8 mouse cellular contexts compared by ENCODE assay signal in the genomic region with DNA sequence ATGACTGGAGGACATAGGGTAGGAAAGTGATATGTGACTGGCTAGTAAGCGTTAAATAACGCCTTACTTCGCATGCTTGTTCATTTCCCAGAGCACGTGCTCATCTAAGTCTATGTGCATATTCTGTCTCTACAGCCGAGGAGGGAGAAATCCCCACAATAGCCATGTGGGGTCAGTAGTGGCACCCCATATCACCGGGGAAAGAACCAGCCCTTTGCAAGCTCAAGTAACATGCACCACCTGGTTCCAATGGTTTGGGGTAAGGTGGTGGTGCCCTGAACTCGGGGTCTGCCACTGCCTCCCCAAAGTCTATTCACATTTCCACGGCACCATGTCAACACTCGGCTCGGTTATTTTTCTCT.
DNase-seq lines count a peak whose midpoint lies in the region; ATAC-seq and TF ChIP-seq lines count a peak whose summit lies in the region.

No protein-coding gene starts in this region.

- peak; percentile 72 for TF ChIP-seq CTCF in Patski (IDR thresholded peaks at IDR 0.05)
- TF ChIP-seq CTCF in lung, postnatal 0 days (IDR thresholded peaks at IDR 0.05), result peak; percentile 70

- no peak overlapping the region for H3K27ac ChIP-seq in intestine, embryonic 15.5 days
- H3K27ac ChIP-seq in intestine, embryonic 16.5 days (ENCODE audit: low read length), result no peak overlapping the region
- no peak overlapping the region for H3K27ac ChIP-seq in embryonic facial prominence, embryonic 10.5 days (replicated peaks)
- H3K27ac ChIP-seq in lung, postnatal 0 days (ENCODE audit: low read length), result no peak overlapping the region

- CTCF ChIA-PET in Patski (lab: Charles Lee), result interaction anchor here (1.0 to 3.0 kb wide), 8 partner anchors 8 to 82 kb away, joined by 3 to 10 read pairs (median 4); no protein-coding TSS in a partner anchor

- POLR2A ChIA-PET in Patski (lab: Charles Lee), result interaction anchor here (0.8 kb wide), 1 partner anchor 16 kb away, joined by 6 read pairs; no protein-coding TSS in a partner anchor

- no peak overlapping the region for H3K9ac ChIP-seq in intestine, embryonic 15.5 days
- H3K9ac ChIP-seq in intestine, embryonic 16.5 days (ENCODE audit: low read depth, low read length), result no peak overlapping the region
- no peak overlapping the region for H3K9ac ChIP-seq in lung, postnatal 0 days (replicated peaks; ENCODE audit: low read depth)

- H3K4me3 ChIP-seq in intestine, embryonic 15.5 days (replicated peaks), result no peak overlapping the region
- no peak overlapping the region for H3K4me3 ChIP-seq in intestine, embryonic 16.5 days (ENCODE audit: low read length)
- no peak overlapping the region for H3K4me3 ChIP-seq in embryonic facial prominence, embryonic 10.5 days
- H3K4me3 ChIP-seq in lung, postnatal 0 days (ENCODE audit: low read depth, low read length), result no peak overlapping the region

- H3K27me3 ChIP-seq in intestine, embryonic 15.5 days (replicated peaks), result no peaks in the 10 kb centered on the region
- no peaks in the 10 kb centered on the region for H3K27me3 ChIP-seq in intestine, embryonic 16.5 days (replicated peaks; ENCODE audit: control insufficient read depth, insufficient read depth, low read length)
- H3K27me3 ChIP-seq in Patski, result no peaks in the 10 kb centered on the region
- no peaks in the 10 kb centered on the region for H3K27me3 ChIP-seq in embryonic facial prominence, embryonic 10.5 days (replicated peaks; ENCODE audit: low read depth, poor library complexity, severe bottlenecking)
- no peaks in the 10 kb centered on the region for H3K27me3 ChIP-seq in lung, postnatal 0 days (replicated peaks; ENCODE audit: insufficient read depth, low read length)

- WGBS in intestine, embryonic 15.5 days, result 67% methylated on average over 10 of the region's 10 CpGs
- WGBS in intestine, embryonic 16.5 days, result 67% methylated on average over 10 of the region's 10 CpGs
- WGBS in embryonic facial prominence, embryonic 10.5 days, result 66% methylated on average over 10 of the region's 10 CpGs
- 63% methylated on average over 10 of the region's 10 CpGs for WGBS in lung, postnatal 0 days

- DNase-seq in 3T3-L1 (ENCODE audit: low read depth, low spot score) (peak; percentile 53), Patski (ENCODE audit: low read depth, low spot score) (no peak)
- DNase-seq in embryonic facial prominence, embryonic 10.5 days (ENCODE audit: low spot score), result peak; percentile 23
- DNase-seq in lung, postnatal 0 days (ENCODE audit: low spot score), result peak; percentile 35
- no peak for DNase-seq in right cerebral cortex, postnatal 36 days (ENCODE audit: low spot score in 2 of 2)

- no peak for TF ChIP-seq EP300 in lung, postnatal 0 days (IDR thresholded peaks at IDR 0.05)

- no peaks in the 10 kb centered on the region for H3K4me1 ChIP-seq in intestine, embryonic 15.5 days (replicated peaks)
- no peaks in the 10 kb centered on the region for H3K4me1 ChIP-seq in intestine, embryonic 16.5 days (ENCODE audit: control insufficient read depth, insufficient read depth, low read length)
- peaks cover 19% of the 10 kb centered on the region; the same call in 1 of the 2 replicates for H3K4me1 ChIP-seq in embryonic facial prominence, embryonic 10.5 days
- no peaks in the 10 kb centered on the region for H3K4me1 ChIP-seq in lung, postnatal 0 days (ENCODE audit: insufficient read depth, low read depth, low read length)

- no peaks in the 10 kb centered on the region for H3K9me3 ChIP-seq in intestine, embryonic 15.5 days
- no peaks in the 10 kb centered on the region for H3K9me3 ChIP-seq in intestine, embryonic 16.5 days (ENCODE audit: control insufficient read depth, low read length)
- H3K9me3 ChIP-seq in embryonic facial prominence, embryonic 10.5 days, result no peaks in the 10 kb centered on the region
- H3K9me3 ChIP-seq in lung, postnatal 0 days (ENCODE audit: low read length), result no peaks in the 10 kb centered on the region

- in situ Hi-C loops in Patski (cut with MboI; ENCODE audit: low pct_unique_long_range_greater_than_20kb), result loop anchor here (5.0 kb wide), 1 partner anchor 81 kb away; no protein-coding TSS in a partner anchor

- H3K36me3 ChIP-seq in intestine, embryonic 15.5 days, result 0 out of 2 replicates have a peak, but pooled peaks cover 3% of the 10 kb centered on the region
- peaks cover 3% of the 10 kb centered on the region; the same call in 1 of the 2 replicates for H3K36me3 ChIP-seq in intestine, embryonic 16.5 days (ENCODE audit: control insufficient read depth, insufficient read depth, low read length)
- peaks cover 27% of the 10 kb centered on the region for H3K36me3 ChIP-seq in embryonic facial prominence, embryonic 10.5 days (replicated peaks)
- no peaks in the 10 kb centered on the region for H3K36me3 ChIP-seq in lung, postnatal 0 days (ENCODE audit: insufficient read depth, low read length)

- no peak overlapping the region for H3K4me2 ChIP-seq in intestine, embryonic 15.5 days (replicated peaks)
- H3K4me2 ChIP-seq in intestine, embryonic 16.5 days (ENCODE audit: low read depth, low read length), result no peak overlapping the region
- H3K4me2 ChIP-seq in lung, postnatal 0 days (replicated peaks; ENCODE audit: low read depth, low read length), result no peak overlapping the region

- 0 out of 2 replicates have a peak, but pooled peaks have one; percentile 47 for ATAC-seq in intestine, embryonic 15.5 days
- ATAC-seq in intestine, embryonic 16.5 days, result no peak
- ATAC-seq in Patski, result no peak
- peak; percentile 47 for ATAC-seq in lung, postnatal 0 days
- no peak for ATAC-seq in erythroid progenitor cell, adult 5-6 weeks (replicated peaks; ENCODE audit: low FRiP score, poor library complexity, severe bottlenecking)

Comparison
In these comparisons a context has a peak if more than half of its experiments do, and no peak if none do; other contexts are left out.
1. ATAC-seq: peak in intestine, embryonic 15.5 days (single experiment) and lung, postnatal 0 days (single experiment); none in intestine, embryonic 16.5 days (single experiment), Patski (single experiment) and erythroid progenitor cell, adult 5-6 weeks (single experiment).
2. DNase-seq: peak in 3T3-L1 (single experiment), embryonic facial prominence, embryonic 10.5 days (single experiment) and lung, postnatal 0 days (single experiment); none in Patski (single experiment) and right cerebral cortex, postnatal 36 days (0 of 2).